Mouse (Mus musculus) small intestine, adult 2 months (tissue): ENCODE results near the gene Utp18. TPM values are rescaled to one million over a fixed set of nuclear protein-coding genes. Genes with fewer than 3 reads are reported as not detected.

Source experiments
- H3K27ac ChIP-seq: fragments of 200-500 bp; 2 replicates; pipeline ENCODE4 v1.5.1; 2012; ENCODE audit warnings: low read depth, low read length, control low read depth, inconsistent platforms; ENCODE audit not compliant: insufficient read depth
- H3K27me3 ChIP-seq: fragments of 200-500 bp; 2 replicates; pipeline ENCODE4 v1.6.1; 2012; ENCODE audit warnings: mild to moderate bottlenecking, moderate library complexity, low read length, inconsistent platforms; ENCODE audit not compliant: control insufficient read depth, insufficient read depth
- H3K36me3 ChIP-seq: fragments of 200-500 bp; 2 replicates; pipeline ENCODE4 v1.6.1; 2012; ENCODE audit warnings: mild to moderate bottlenecking, low read length, control low read depth, inconsistent platforms; ENCODE audit not compliant: control insufficient read depth, insufficient read depth
- H3K4me1 ChIP-seq: fragments of 200-500 bp; 2 replicates; pipeline ENCODE4 v1.6.1; 2012; ENCODE audit warnings: low read length, inconsistent platforms, mixed read lengths; ENCODE audit not compliant: control insufficient read depth, insufficient read depth, insufficient read length
- H3K4me3 ChIP-seq: fragments of 200-500 bp; 2 replicates; pipeline ENCODE4 v1.5.1; 2012; ENCODE audit warnings: low read depth, mild to moderate bottlenecking, control low read depth, inconsistent platforms, low read length, moderate library complexity
- CTCF ChIP-seq: fragments of 200-500 bp; IDR thresholded peaks from 2 replicates; pipeline ENCODE4 v1.5.1; 2012; ENCODE audit warnings: low read depth, mild to moderate bottlenecking, control low read depth, inconsistent platforms, low read length, moderate library complexity, mixed read lengths; ENCODE audit not compliant: insufficient replicate concordance, insufficient read length; ENCODE audit errors: extremely low read depth
- POLR2A ChIP-seq: fragments of 200-500 bp; IDR thresholded peaks from 2 replicates; pipeline ENCODE4 v1.6.1; 2012; ENCODE audit warnings: low read depth, mild to moderate bottlenecking, control low read depth, inconsistent platforms, low read length, moderate library complexity
- WGBS: fragments of 180-500 bp; shearing (Covaris S2); methylation state at CpG from one replicate; pipeline ENCODE4 v1.1.7; 2018; 5-methylcytosine and 5-hydroxymethylcytosine counted together
- polyA plus RNA-seq: library from polyadenylated mRNA; depleted of rRNA; stranded (reverse); fragments of >200 nt; gene quantifications from 2 replicates; pipeline ENCODE4 v1.2.3, GENCODE M21; 2012

Utp18 gene
- polyA plus RNA-seq, 1 experiment: 1.9 TPM

- 5% methylated on average over 4 of the region's 4 CpGs for WGBS
- peak overlapping the region; percentile 89; the same call in 1 of the 2 replicates for H3K4me3 ChIP-seq
- H3K4me1 ChIP-seq: peaks cover 6% of the 10 kb centered on the region; the same call in 1 of the 2 replicates
- no peak overlapping the region for H3K27ac ChIP-seq
- no peak for TF ChIP-seq CTCF
- TF ChIP-seq POLR2A: no peak
- H3K27me3 ChIP-seq: no peaks in the 10 kb centered on the region
- H3K36me3 ChIP-seq: 0 out of 2 replicates have a peak, but pooled peaks cover 2% of the 10 kb centered on the region
These were observed 1.5 kb upstream of the Utp18 start for GRCm38 (mm10) chr11:93887080-93887447.

GRCm38 (mm10) chr11:93886411-93887079 is 979 bp upstream of the Utp18 start:
- no peak overlapping the region; the same call in 1 of the 2 replicates for H3K27ac ChIP-seq
- no peaks in the 10 kb centered on the region for H3K27me3 ChIP-seq
- peak overlapping the region; percentile 89 for H3K4me3 ChIP-seq
- H3K4me1 ChIP-seq: peaks cover 6% of the 10 kb centered on the region; the same call in 1 of the 2 replicates
- H3K36me3 ChIP-seq: 0 out of 2 replicates have a peak, but pooled peaks cover under 1% of the 10 kb centered on the region
- under 1% methylated on average over 34 of the region's 34 CpGs for WGBS
- no peak for TF ChIP-seq POLR2A
- no peak for TF ChIP-seq CTCF

DNA sequence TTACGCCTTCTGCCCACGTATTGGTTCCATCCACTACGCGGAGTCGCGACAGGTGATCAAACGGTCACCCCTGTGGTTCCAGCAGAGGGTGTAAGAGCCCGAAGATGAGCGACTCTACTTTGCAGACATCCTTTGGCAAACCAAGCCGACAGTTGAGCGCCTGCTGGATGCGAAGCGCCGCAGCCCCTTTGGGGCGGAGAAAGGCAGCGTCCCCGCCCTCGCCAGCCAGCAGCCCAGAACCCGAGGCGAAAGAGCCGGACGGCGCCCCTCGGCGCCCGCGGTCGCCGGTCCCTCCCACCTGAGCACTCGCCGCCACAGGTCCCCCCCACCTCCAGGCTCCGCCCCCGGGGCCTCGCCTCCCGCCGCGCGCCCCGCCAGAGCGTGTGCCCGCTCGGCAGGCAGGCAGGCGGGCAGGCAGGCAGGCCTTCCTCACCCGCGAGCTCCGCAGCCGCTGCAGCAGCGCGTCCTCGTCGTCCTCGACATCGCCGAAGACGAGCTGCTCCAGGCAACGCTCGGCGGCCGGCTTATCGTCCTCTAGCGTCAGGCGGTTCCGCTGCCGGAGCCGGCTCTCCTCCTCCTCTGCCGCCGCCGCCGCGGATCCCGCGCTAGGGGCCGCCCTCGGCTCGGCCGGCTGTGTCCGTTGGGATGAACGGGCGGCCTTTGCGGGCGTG is 530 bp downstream of the Utp18 start:
- TF ChIP-seq POLR2A (0 out of 2 replicates have a peak, but pooled peaks have one; percentile 4), CTCF (0 out of 2 replicates have a peak, but pooled peaks have one; percentile 19)
- under 1% methylated on average over 81 of the region's 81 CpGs for WGBS
- peak overlapping the region; percentile 89 for H3K4me3 ChIP-seq
- peaks cover 6% of the 10 kb centered on the region; the same call in 1 of the 2 replicates for H3K4me1 ChIP-seq
- H3K36me3 ChIP-seq: peaks cover 2% of the 10 kb centered on the region
- no peaks in the 10 kb centered on the region for H3K27me3 ChIP-seq
- peak overlapping the region; percentile 75 for H3K27ac ChIP-seq

GRCm38 (mm10) chr11:93884068-93884467 is 1.5 kb downstream of the Utp18 start:
- Histone ChIP-seq H3K4me1 (peaks cover 6% of the 10 kb centered on the region; the same call in 1 of the 2 replicates), H3K36me3 (peaks cover 2% of the 10 kb centered on the region), H3K4me3 (no peak overlapping the region), H3K27me3 (no peaks in the 10 kb centered on the region), H3K27ac (no peak overlapping the region)
- TF ChIP-seq CTCF (no peak), POLR2A (no peak)
- 82% methylated on average over 4 of the region's 4 CpGs for WGBS

DNA sequence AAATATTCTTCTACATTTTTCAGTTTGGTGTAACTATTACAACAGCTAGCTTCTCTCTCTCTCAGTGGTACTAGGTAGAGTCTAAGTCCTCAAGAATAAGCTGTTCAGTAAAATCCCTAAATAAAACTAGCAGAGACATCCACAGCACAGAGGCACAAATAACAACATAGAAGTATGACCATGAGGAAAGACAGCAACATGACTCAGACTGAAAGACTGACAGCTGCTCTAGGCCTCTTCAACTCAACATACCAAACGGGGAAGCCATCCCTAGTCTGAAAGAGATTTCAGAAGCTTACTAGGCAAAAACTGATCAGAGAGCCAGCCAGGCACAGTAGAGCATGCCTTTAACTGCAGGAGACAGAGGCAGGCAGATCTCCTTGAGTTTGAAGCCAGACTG is 22.9 kb downstream of the Utp18 start:
- TF ChIP-seq POLR2A (no peak), CTCF (no peak)
- no peaks in the 10 kb centered on the region for H3K4me1 ChIP-seq
- no peak overlapping the region for H3K4me3 ChIP-seq
- H3K27ac ChIP-seq: no peak overlapping the region
- no peaks in the 10 kb centered on the region for H3K27me3 ChIP-seq
- WGBS: 85% methylated on average over 1 of the region's 1 CpGs
- H3K36me3 ChIP-seq: peaks cover 33% of the 10 kb centered on the region

DNA sequence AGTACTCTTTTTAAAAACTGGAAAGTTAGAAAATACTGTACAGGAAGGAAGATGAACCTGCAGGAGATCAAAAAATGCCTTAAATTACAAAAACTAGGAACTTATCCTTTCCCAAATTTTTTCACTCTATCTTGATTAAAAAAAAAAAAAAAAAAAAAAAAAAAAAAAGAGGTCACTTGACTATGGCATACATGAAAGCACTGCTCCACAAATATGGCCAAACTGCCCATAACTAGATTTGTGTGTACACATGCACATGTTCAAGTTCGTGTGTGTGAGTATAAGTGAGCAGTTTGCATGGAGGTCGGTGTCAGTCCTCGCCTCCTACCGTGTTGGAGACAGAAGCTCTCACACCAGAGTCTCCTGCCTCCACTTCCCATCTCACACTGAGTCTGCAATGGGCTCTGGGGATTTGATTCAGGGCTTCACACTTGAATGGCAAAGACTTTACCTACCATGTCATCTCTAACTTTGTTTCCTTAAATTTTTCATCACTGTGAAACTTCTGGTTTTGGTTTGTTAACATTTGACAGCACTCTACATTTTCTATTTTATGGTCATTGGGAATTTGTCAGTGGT is 23.4 kb downstream of the Utp18 start:
- TF ChIP-seq POLR2A (no peak), CTCF (no peak)
- H3K27me3 ChIP-seq: no peaks in the 10 kb centered on the region
- H3K36me3 ChIP-seq: peaks cover 31% of the 10 kb centered on the region
- H3K4me3 ChIP-seq: no peak overlapping the region
- WGBS: 90% methylated on average over 4 of the region's 4 CpGs
- no peaks in the 10 kb centered on the region for H3K4me1 ChIP-seq
- H3K27ac ChIP-seq: no peak overlapping the region

DNA sequence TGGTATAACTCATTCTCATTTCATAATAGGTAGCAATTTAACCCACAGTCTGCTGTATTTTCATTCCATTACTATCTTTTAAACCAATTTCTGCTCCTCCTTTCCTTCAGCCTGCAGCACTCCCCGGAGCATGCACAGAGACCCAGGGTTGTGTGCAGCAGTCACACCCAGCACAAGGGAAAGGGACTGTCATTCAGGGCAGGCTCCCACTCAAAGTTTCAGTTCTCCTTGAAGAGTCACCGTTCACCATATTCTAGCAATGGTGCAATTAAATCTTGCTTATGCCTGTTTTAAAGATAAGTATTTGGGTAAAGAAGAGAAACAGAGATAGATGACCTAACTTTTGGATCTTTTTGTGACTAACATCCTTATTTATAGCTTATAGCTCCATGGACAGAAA is 24.4 kb downstream of the Utp18 start:
- no peak overlapping the region for H3K4me3 ChIP-seq
- H3K36me3 ChIP-seq: peaks cover 22% of the 10 kb centered on the region
- 83% methylated on average over 2 of the region's 2 CpGs for WGBS
- TF ChIP-seq CTCF (no peak), POLR2A (no peak)
- H3K27ac ChIP-seq: no peak overlapping the region
- no peaks in the 10 kb centered on the region for H3K4me1 ChIP-seq
- H3K27me3 ChIP-seq: no peaks in the 10 kb centered on the region
